ENCODE assay signal across 9 mouse cellular contexts in the genomic region with DNA sequence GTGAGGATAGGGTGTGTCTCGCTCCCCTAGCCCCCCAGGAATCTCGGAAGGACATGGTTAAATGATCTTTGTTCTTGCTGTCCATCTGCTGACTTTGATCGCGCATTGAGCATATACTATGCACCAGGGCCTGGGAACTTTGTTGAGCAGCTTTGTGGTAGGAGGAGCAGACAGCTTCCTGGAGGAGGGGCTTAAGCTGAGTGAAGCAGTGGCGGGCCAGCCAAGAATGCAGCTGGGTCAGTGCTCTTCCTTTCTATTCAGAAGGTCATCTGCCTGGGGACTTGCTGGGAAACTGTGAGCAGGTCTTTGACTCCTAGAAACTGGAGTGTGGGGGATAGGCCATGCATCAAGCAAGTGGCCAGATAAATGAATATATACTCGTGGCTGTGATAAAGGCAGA. TPM values are rescaled to one million over a fixed set of nuclear protein-coding genes. Genes with fewer than 3 reads are reported as not detected.
DNase-seq lines count a peak whose midpoint lies in the region; ATAC-seq and TF ChIP-seq lines count a peak whose summit lies in the region.
"Had no signal": no experiment of that assay in that cellular context is flagged by ENCODE, and none has a peak within 500 bp of the region (broad histone marks: within the 10 kb centered on the region; RNA-seq: fewer than 3 reads in every experiment).

No protein-coding gene starts in this region.

- no peak overlapping the region for H3K9ac ChIP-seq in heart, embryonic 11.5 days (ENCODE audit: low read depth, low read length)
- no peak overlapping the region for H3K9ac ChIP-seq in embryonic facial prominence, embryonic 11.5 days (replicated peaks; ENCODE audit: low read length)
- no peak overlapping the region for H3K9ac ChIP-seq in intestine, postnatal 0 days (ENCODE audit: low read depth, low read length)
- no peak overlapping the region for H3K9ac ChIP-seq in neural tube, embryonic 12.5 days
- H3K9ac ChIP-seq in liver, embryonic 11.5 days (ENCODE audit: low read depth, low read length), result no peak overlapping the region
- H3K9ac ChIP-seq: heart, embryonic 15.5 days had no signal

- H3K4me2 ChIP-seq in heart, embryonic 11.5 days, result no peak overlapping the region
- H3K4me2 ChIP-seq in embryonic facial prominence, embryonic 11.5 days (ENCODE audit: low read depth, low read length), result no peak overlapping the region
- peak overlapping the region; percentile 86 for H3K4me2 ChIP-seq in intestine, postnatal 0 days (replicated peaks; ENCODE audit: low read depth)
- peak overlapping the region; percentile 90; the same call in 1 of the 2 replicates for H3K4me2 ChIP-seq in neural tube, embryonic 12.5 days (replicated peaks)
- H3K4me2 ChIP-seq in liver, embryonic 11.5 days, result no peak overlapping the region

- WGBS in heart, embryonic 11.5 days (ENCODE audit: insufficient replicate concordance), result 73% methylated on average over 6 of the region's 6 CpGs
- WGBS in embryonic facial prominence, embryonic 11.5 days, result 74% methylated on average over 6 of the region's 6 CpGs
- WGBS in intestine, postnatal 0 days, result 42% methylated on average over 6 of the region's 6 CpGs
- 75% methylated on average over 6 of the region's 6 CpGs for WGBS in neural tube, embryonic 12.5 days
- 57% methylated on average over 6 of the region's 6 CpGs for WGBS in liver, embryonic 11.5 days

- no peak for TF ChIP-seq CTCF in intestine, postnatal 0 days (IDR thresholded peaks at IDR 0.05; ENCODE audit: low read depth)

- no peak overlapping the region for H3K27ac ChIP-seq in heart, embryonic 11.5 days (ENCODE audit: low read depth, low read length)
- H3K27ac ChIP-seq in embryonic facial prominence, embryonic 11.5 days (replicated peaks; ENCODE audit: low read depth, low read length), result no peak overlapping the region
- H3K27ac ChIP-seq in intestine, postnatal 0 days (ENCODE audit: low read depth, low read length), result peak overlapping the region; percentile 100
- H3K27ac ChIP-seq in neural tube, embryonic 12.5 days, result no peak overlapping the region
- no peak overlapping the region; the same call in 1 of the 2 replicates for H3K27ac ChIP-seq in liver, embryonic 11.5 days (ENCODE audit: low read depth, low read length)
- H3K27ac ChIP-seq: heart, embryonic 15.5 days had no signal

- H3K4me3 ChIP-seq in heart, embryonic 11.5 days (ENCODE audit: low read depth, low read length), result no peak overlapping the region
- 0 out of 2 replicates have a peak overlapping the region, but pooled peaks have one; percentile 10 for H3K4me3 ChIP-seq in embryonic facial prominence, embryonic 11.5 days (ENCODE audit: low read depth, low read length)
- no peak overlapping the region for H3K4me3 ChIP-seq in intestine, postnatal 0 days (ENCODE audit: low read depth, low read length)
- no peak overlapping the region for H3K4me3 ChIP-seq in neural tube, embryonic 12.5 days
- H3K4me3 ChIP-seq in liver, embryonic 11.5 days (ENCODE audit: low read depth, low read length), result no peak overlapping the region
- H3K4me3 ChIP-seq: heart, embryonic 15.5 days had no signal

- H3K4me1 ChIP-seq in heart, embryonic 11.5 days (ENCODE audit: control insufficient read depth, insufficient read depth, low read length), result peaks cover 24% of the 10 kb centered on the region
- H3K4me1 ChIP-seq in embryonic facial prominence, embryonic 11.5 days (ENCODE audit: control insufficient read depth, insufficient read depth, low read length), result no peaks in the 10 kb centered on the region; the same call in 1 of the 2 replicates
- H3K4me1 ChIP-seq in intestine, postnatal 0 days (replicated peaks; ENCODE audit: control insufficient read depth, insufficient read depth, low read length), result peaks cover 41% of the 10 kb centered on the region
- H3K4me1 ChIP-seq in neural tube, embryonic 12.5 days, result peaks cover 55% of the 10 kb centered on the region
- H3K4me1 ChIP-seq in liver, embryonic 11.5 days (replicated peaks; ENCODE audit: control insufficient read depth, insufficient read depth, low read length), result peaks cover 21% of the 10 kb centered on the region

- ATAC-seq in heart, embryonic 11.5 days (replicated peaks; ENCODE audit: insufficient number of reproducible peaks, low FRiP score, low TSS enrichment), result no peak
- no peak for ATAC-seq in embryonic facial prominence, embryonic 11.5 days (replicated peaks; ENCODE audit: insufficient number of reproducible peaks, low FRiP score, low TSS enrichment, low read depth)
- ATAC-seq in intestine, postnatal 0 days, result peak; percentile 19; the same call in 1 of the 2 replicates
- ATAC-seq in neural tube, embryonic 12.5 days (ENCODE audit: low FRiP score, low read depth), result no peak
- ATAC-seq in liver, embryonic 11.5 days (replicated peaks; ENCODE audit: low FRiP score), result no peak

- peak; percentile 35 for DNase-seq in heart, adult 8-10 months (ENCODE audit: low spot score)
- no peak for DNase-seq in embryonic facial prominence, embryonic 11.5 days (ENCODE audit: low spot score)
- no peak for DNase-seq in cerebellum, adult 9-10 months
- DNase-seq in right cerebral cortex, postnatal 36 days (ENCODE audit: low spot score in 2 of 2), result no peak
- DNase-seq in liver, embryonic 11.5 days (ENCODE audit: low spot score), result no peak

- H3K36me3 ChIP-seq in heart, embryonic 11.5 days (ENCODE audit: control insufficient read depth, insufficient read depth, low read length), result no peaks in the 10 kb centered on the region
- H3K36me3 ChIP-seq in embryonic facial prominence, embryonic 11.5 days (replicated peaks; ENCODE audit: control insufficient read depth, insufficient read depth, low read depth, low read length), result no peaks in the 10 kb centered on the region; the same call in 1 of the 2 replicates
- peaks cover 8% of the 10 kb centered on the region; the same call in 1 of the 2 replicates for H3K36me3 ChIP-seq in intestine, postnatal 0 days (ENCODE audit: control insufficient read depth, insufficient read depth)
- peaks cover 21% of the 10 kb centered on the region for H3K36me3 ChIP-seq in neural tube, embryonic 12.5 days
- H3K36me3 ChIP-seq in liver, embryonic 11.5 days (ENCODE audit: control insufficient read depth, insufficient read depth, low read length), result no peaks in the 10 kb centered on the region
- H3K36me3 ChIP-seq: heart, embryonic 15.5 days had no signal

- no peaks in the 10 kb centered on the region for H3K27me3 ChIP-seq in heart, embryonic 11.5 days (ENCODE audit: control insufficient read depth, insufficient read depth, low read length)
- H3K27me3 ChIP-seq in embryonic facial prominence, embryonic 11.5 days (ENCODE audit: control insufficient read depth, insufficient read depth, low read length), result no peaks in the 10 kb centered on the region
- no peaks in the 10 kb centered on the region for H3K27me3 ChIP-seq in intestine, postnatal 0 days (replicated peaks; ENCODE audit: control insufficient read depth, insufficient read depth, low read length)
- no peaks in the 10 kb centered on the region for H3K27me3 ChIP-seq in neural tube, embryonic 12.5 days (replicated peaks)
- peaks cover 16% of the 10 kb centered on the region for H3K27me3 ChIP-seq in liver, embryonic 11.5 days (replicated peaks; ENCODE audit: control insufficient read depth, insufficient read depth, low read length)
- H3K27me3 ChIP-seq: heart, embryonic 15.5 days had no signal

- no peaks in the 10 kb centered on the region for H3K9me3 ChIP-seq in heart, embryonic 11.5 days (replicated peaks; ENCODE audit: control insufficient read depth, low read length)
- no peaks in the 10 kb centered on the region for H3K9me3 ChIP-seq in embryonic facial prominence, embryonic 11.5 days (replicated peaks; ENCODE audit: control insufficient read depth, low read length)
- no peaks in the 10 kb centered on the region for H3K9me3 ChIP-seq in intestine, postnatal 0 days (ENCODE audit: control insufficient read depth)
- H3K9me3 ChIP-seq in neural tube, embryonic 12.5 days, result no peaks in the 10 kb centered on the region
- no peaks in the 10 kb centered on the region for H3K9me3 ChIP-seq in liver, embryonic 11.5 days (ENCODE audit: control insufficient read depth, low read length)
- H3K9me3 ChIP-seq: heart, embryonic 15.5 days had no signal

RNA-seq across cellular contexts. Expression of gene Src, which starts 7.9 kb away (rescaled TPM):
- total RNA-seq in heart, adult 8-10 months (2022), result 1 to 10 TPM; 3.2 to 4.9 (median 3.7) TPM
- 4.7 and 6.2 TPM in 2 replicates for polyA plus RNA-seq in heart, embryonic 11.5 days (2014; fragmentation: Nextera tagmentation; extraction: Ambion mirVana)
- polyA plus RNA-seq in embryonic facial prominence, embryonic 11.5 days (2014; fragmentation: Nextera tagmentation; extraction: Ambion mirVana), result 13.9 and 16.4 TPM in 2 replicates
- 23.9 and 25.1 TPM in 2 replicates for polyA plus RNA-seq in intestine, postnatal 0 days (2015; fragmentation: Nextera tagmentation; extraction: Ambion mirVana)
- polyA plus RNA-seq in neural tube, embryonic 12.5 days (2016; fragmentation: Nextera tagmentation; extraction: Ambion mirVana), result 34.2 and 38.1 TPM in 2 replicates
- 4.4 and 4.8 TPM in 2 replicates for polyA plus RNA-seq in liver, embryonic 11.5 days (2014; fragmentation: Nextera tagmentation; extraction: Ambion mirVana)

RNA-seq across cellular contexts. Expression of gene Manbal, which starts 58.8 kb away (rescaled TPM):
- total RNA-seq in heart, adult 8-10 months (2022), result 10 to 100 TPM; 19.6 to 24.3 (median 22.9) TPM
- polyA plus RNA-seq in heart, embryonic 11.5 days (2014; fragmentation: Nextera tagmentation; extraction: Ambion mirVana), result 29.8 and 35.8 TPM in 2 replicates
- 33.4 and 38.5 TPM in 2 replicates for polyA plus RNA-seq in embryonic facial prominence, embryonic 11.5 days (2014; fragmentation: Nextera tagmentation; extraction: Ambion mirVana)
- polyA plus RNA-seq in intestine, postnatal 0 days (2015; fragmentation: Nextera tagmentation; extraction: Ambion mirVana), result 60.9 and 66.5 TPM in 2 replicates
- 76.8 and 79.0 TPM in 2 replicates for polyA plus RNA-seq in neural tube, embryonic 12.5 days (2016; fragmentation: Nextera tagmentation; extraction: Ambion mirVana)
- polyA plus RNA-seq in liver, embryonic 11.5 days (2014; fragmentation: Nextera tagmentation; extraction: Ambion mirVana), result 21.2 and 23.0 TPM in 2 replicates

Comparison
In these comparisons a context has a peak if more than half of its experiments do, and no peak if none do; other contexts are left out.
1. H3K4me2 ChIP-seq: peak in intestine, postnatal 0 days (single experiment) and neural tube, embryonic 12.5 days (single experiment); none in heart, embryonic 11.5 days (single experiment), embryonic facial prominence, embryonic 11.5 days (single experiment) and liver, embryonic 11.5 days (single experiment).